Mouse (Mus musculus): Measurements from ENCODE around the gene Hectd1. TPM values are rescaled to one million over a fixed set of nuclear protein-coding genes. Genes with fewer than 3 reads are reported as not detected.

Gene Hectd1
- polyA plus RNA-seq, 1 experiment, result 13.4 TPM

- Histone ChIP-seq H3K27ac (ENCODE audit: control insufficient read depth, insufficient read depth, low read depth, low read length) (no peak overlapping the region), H3K27me3 (ENCODE audit: control insufficient read depth, insufficient read depth, low read length) (no peaks in the 10 kb centered on the region), H3K4me1 (ENCODE audit: control insufficient read depth, insufficient read depth, low read length) (peaks cover 5% of the 10 kb centered on the region), H3K36me3 (ENCODE audit: control insufficient read depth, insufficient read depth, low read length) (no peaks in the 10 kb centered on the region), H3K4me3 (ENCODE audit: control insufficient read depth, low read depth, low read length) (no peak overlapping the region)
- TF ChIP-seq POLR2A (IDR thresholded peaks at IDR 0.05; ENCODE audit: control insufficient read depth, low read depth, low read length) (no peak), CTCF (IDR thresholded peaks at IDR 0.05; ENCODE audit: control insufficient read depth, insufficient read depth, insufficient replicate concordance, low read depth, low read length) (no peak)
These were observed 124.8 kb downstream of the Hectd1 start for GRCm38 (mm10) chr12:51704572-51704971.

GRCm38 (mm10) chr12:51703859-51704258 lies 125.5 kb downstream of the Hectd1 start:
- no peak overlapping the region for H3K4me3 ChIP-seq (ENCODE audit: control insufficient read depth, low read depth, low read length)
- H3K36me3 ChIP-seq (ENCODE audit: control insufficient read depth, insufficient read depth, low read length), result no peaks in the 10 kb centered on the region
- peaks cover 2% of the 10 kb centered on the region for H3K4me1 ChIP-seq (ENCODE audit: control insufficient read depth, insufficient read depth, low read length)
- TF ChIP-seq CTCF (IDR thresholded peaks at IDR 0.05; ENCODE audit: control insufficient read depth, insufficient read depth, insufficient replicate concordance, low read depth, low read length) (no peak), POLR2A (IDR thresholded peaks at IDR 0.05; ENCODE audit: control insufficient read depth, low read depth, low read length) (no peak)
- no peak overlapping the region for H3K27ac ChIP-seq (ENCODE audit: control insufficient read depth, insufficient read depth, low read depth, low read length)
- H3K27me3 ChIP-seq (ENCODE audit: control insufficient read depth, insufficient read depth, low read length), result no peaks in the 10 kb centered on the region

- TF ChIP-seq POLR2A (IDR thresholded peaks at IDR 0.05; ENCODE audit: control insufficient read depth, low read depth, low read length), result no peak
- no peak for TF ChIP-seq CTCF (IDR thresholded peaks at IDR 0.05; ENCODE audit: control insufficient read depth, insufficient read depth, insufficient replicate concordance, low read depth, low read length)
- Histone ChIP-seq H3K36me3 (ENCODE audit: control insufficient read depth, insufficient read depth, low read length) (no peaks in the 10 kb centered on the region), H3K4me3 (ENCODE audit: control insufficient read depth, low read depth, low read length) (no peak overlapping the region), H3K27ac (ENCODE audit: control insufficient read depth, insufficient read depth, low read depth, low read length) (no peak overlapping the region), H3K27me3 (ENCODE audit: control insufficient read depth, insufficient read depth, low read length) (no peaks in the 10 kb centered on the region), H3K4me1 (ENCODE audit: control insufficient read depth, insufficient read depth, low read length) (no peaks in the 10 kb centered on the region)
These were observed 127.6 kb downstream of the Hectd1 start for GRCm38 (mm10) chr12:51701723-51702122.

GRCm38 (mm10) chr12:51699623-51700393 lies 129.5 kb downstream of the Hectd1 start:
- H3K27me3 ChIP-seq (ENCODE audit: control insufficient read depth, insufficient read depth, low read length), result no peaks in the 10 kb centered on the region
- no peak for TF ChIP-seq CTCF (IDR thresholded peaks at IDR 0.05; ENCODE audit: control insufficient read depth, insufficient read depth, insufficient replicate concordance, low read depth, low read length)
- no peak for TF ChIP-seq POLR2A (IDR thresholded peaks at IDR 0.05; ENCODE audit: control insufficient read depth, low read depth, low read length)
- no peaks in the 10 kb centered on the region for H3K36me3 ChIP-seq (ENCODE audit: control insufficient read depth, insufficient read depth, low read length)
- H3K27ac ChIP-seq (ENCODE audit: control insufficient read depth, insufficient read depth, low read depth, low read length), result no peak overlapping the region
- H3K4me1 ChIP-seq (ENCODE audit: control insufficient read depth, insufficient read depth, low read length), result no peaks in the 10 kb centered on the region
- no peak overlapping the region for H3K4me3 ChIP-seq (ENCODE audit: control insufficient read depth, low read depth, low read length)

- Histone ChIP-seq H3K4me3 (ENCODE audit: control insufficient read depth, low read depth, low read length) (no peak overlapping the region), H3K36me3 (ENCODE audit: control insufficient read depth, insufficient read depth, low read length) (no peaks in the 10 kb centered on the region), H3K27ac (ENCODE audit: control insufficient read depth, insufficient read depth, low read depth, low read length) (no peak overlapping the region), H3K4me1 (ENCODE audit: control insufficient read depth, insufficient read depth, low read length) (peaks cover 4% of the 10 kb centered on the region), H3K27me3 (ENCODE audit: control insufficient read depth, insufficient read depth, low read length) (no peaks in the 10 kb centered on the region)
- no peak for TF ChIP-seq CTCF (IDR thresholded peaks at IDR 0.05; ENCODE audit: control insufficient read depth, insufficient read depth, insufficient replicate concordance, low read depth, low read length)
- TF ChIP-seq POLR2A (IDR thresholded peaks at IDR 0.05; ENCODE audit: control insufficient read depth, low read depth, low read length), result no peak
These were observed 133.2 kb downstream of the Hectd1 start for GRCm38 (mm10) chr12:51696157-51696556.

GRCm38 (mm10) chr12:51694966-51695365 lies 134.4 kb downstream of the Hectd1 start:
- Histone ChIP-seq H3K27ac (ENCODE audit: control insufficient read depth, insufficient read depth, low read depth, low read length) (no peak overlapping the region), H3K4me1 (ENCODE audit: control insufficient read depth, insufficient read depth, low read length) (peaks cover 4% of the 10 kb centered on the region), H3K4me3 (ENCODE audit: control insufficient read depth, low read depth, low read length) (no peak overlapping the region), H3K27me3 (ENCODE audit: control insufficient read depth, insufficient read depth, low read length) (no peaks in the 10 kb centered on the region), H3K36me3 (ENCODE audit: control insufficient read depth, insufficient read depth, low read length) (no peaks in the 10 kb centered on the region)
- TF ChIP-seq POLR2A (IDR thresholded peaks at IDR 0.05; ENCODE audit: control insufficient read depth, low read depth, low read length), result no peak
- TF ChIP-seq CTCF (IDR thresholded peaks at IDR 0.05; ENCODE audit: control insufficient read depth, insufficient read depth, insufficient replicate concordance, low read depth, low read length), result no peak

- peaks cover 6% of the 10 kb centered on the region for H3K4me1 ChIP-seq (ENCODE audit: control insufficient read depth, insufficient read depth, low read length)
- TF ChIP-seq CTCF (IDR thresholded peaks at IDR 0.05; ENCODE audit: control insufficient read depth, insufficient read depth, insufficient replicate concordance, low read depth, low read length) (no peak), POLR2A (IDR thresholded peaks at IDR 0.05; ENCODE audit: control insufficient read depth, low read depth, low read length) (no peak)
- H3K27ac ChIP-seq (ENCODE audit: control insufficient read depth, insufficient read depth, low read depth, low read length), result peak overlapping the region; percentile 21
- no peaks in the 10 kb centered on the region for H3K36me3 ChIP-seq (ENCODE audit: control insufficient read depth, insufficient read depth, low read length)
- H3K27me3 ChIP-seq (ENCODE audit: control insufficient read depth, insufficient read depth, low read length), result no peaks in the 10 kb centered on the region
- no peak overlapping the region for H3K4me3 ChIP-seq (ENCODE audit: control insufficient read depth, low read depth, low read length)
These were observed 135.2 kb downstream of the Hectd1 start for GRCm38 (mm10) chr12:51694096-51694495.

Other genes with a start within 250 kb of the Hectd1 start
- 0.28 and 0.47 TPM in 2 replicates for gene Coch, start 236.2 kb downstream of the Hectd1 start, polyA plus RNA-seq (2012; rRNA removed)
- 6.0 and 8.3 TPM in 2 replicates for gene Ap4s1, start 138.5 kb downstream of the Hectd1 start, polyA plus RNA-seq (2012; rRNA removed)
- gene Strn3, start 137.6 kb downstream of the Hectd1 start, polyA plus RNA-seq (2012; rRNA removed), result 8.3 and 10.2 TPM in 2 replicates
- 19.6 and 22.9 TPM in 2 replicates for gene Heatr5a, start 141.8 kb upstream of the Hectd1 start, polyA plus RNA-seq (2012; rRNA removed)
- 5.0 and 9.1 TPM in 2 replicates for gene Dtd2, start 177.0 kb upstream of the Hectd1 start, polyA plus RNA-seq (2012; rRNA removed)
- 0.14 and 0.19 TPM in 2 replicates for gene Gpr33, start 198.5 kb upstream of the Hectd1 start, polyA plus RNA-seq (2012; rRNA removed)

Data from testis, adult 2 months (tissue).